Mouse (Mus musculus): ENCODE data around the gene Rnf185.

Gene Rnf185

DNA sequence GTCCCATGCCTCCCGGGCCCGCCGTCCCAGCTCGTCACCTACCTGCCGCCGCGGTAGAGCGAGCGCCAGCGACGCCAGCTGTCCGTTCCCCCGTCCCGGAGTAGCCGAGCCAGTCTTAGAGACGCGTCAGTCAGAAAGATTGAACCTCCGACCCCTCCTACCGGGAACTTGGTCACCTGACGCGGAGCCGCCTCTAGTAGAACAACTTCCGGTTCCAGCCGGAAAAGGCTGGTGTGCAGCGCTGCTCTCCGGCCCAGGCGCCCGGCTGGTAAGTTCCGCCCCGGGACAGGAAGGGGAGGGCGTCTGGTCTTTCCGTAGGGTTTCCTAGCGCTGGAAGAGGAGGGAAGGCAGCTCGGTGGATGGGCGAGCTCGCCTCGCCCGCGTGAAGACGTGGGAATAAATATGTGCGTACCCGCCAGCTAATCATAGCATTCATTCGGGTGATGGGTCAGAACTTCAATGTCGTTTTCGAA lies at the start of gene Rnf185:
Rnf185 (minus strand) TSS at position 197 of the 473 bp plus-strand sequence.
- peak; percentile 96 for DNase-seq

DNA sequence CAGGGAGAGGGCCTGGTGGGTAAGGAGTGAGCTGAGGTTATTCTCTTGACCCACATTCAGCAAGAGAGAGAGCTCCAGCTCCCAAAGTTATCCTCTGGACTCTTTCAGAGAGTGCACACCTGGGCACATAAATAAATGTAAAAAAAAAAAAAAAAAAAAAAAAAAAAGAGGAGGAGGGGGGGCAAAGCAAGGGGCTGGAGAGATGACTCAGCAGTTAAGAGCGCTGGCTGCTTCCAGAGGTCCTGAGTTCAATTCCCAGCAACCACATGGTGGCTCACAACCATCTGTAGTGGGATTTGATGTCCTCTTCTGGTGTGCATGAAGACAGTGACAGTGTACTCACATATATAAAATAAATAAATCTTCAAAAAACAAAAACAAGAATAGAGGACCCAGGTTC lies 45.1 kb upstream of the Rnf185 start:
- DNase-seq = no peak

- no peak for DNase-seq
Observed at GRCm38 (mm10) chr11:3496756-3497155, 44.6 kb upstream of the Rnf185 start.

GRCm38 (mm10) chr11:3495496-3495895 lies 43.3 kb upstream of the Rnf185 start:
- no peak for DNase-seq

- DNase-seq = no peak
Observed at GRCm38 (mm10) chr11:3494857-3495256, 42.7 kb upstream of the Rnf185 start.

DNA sequence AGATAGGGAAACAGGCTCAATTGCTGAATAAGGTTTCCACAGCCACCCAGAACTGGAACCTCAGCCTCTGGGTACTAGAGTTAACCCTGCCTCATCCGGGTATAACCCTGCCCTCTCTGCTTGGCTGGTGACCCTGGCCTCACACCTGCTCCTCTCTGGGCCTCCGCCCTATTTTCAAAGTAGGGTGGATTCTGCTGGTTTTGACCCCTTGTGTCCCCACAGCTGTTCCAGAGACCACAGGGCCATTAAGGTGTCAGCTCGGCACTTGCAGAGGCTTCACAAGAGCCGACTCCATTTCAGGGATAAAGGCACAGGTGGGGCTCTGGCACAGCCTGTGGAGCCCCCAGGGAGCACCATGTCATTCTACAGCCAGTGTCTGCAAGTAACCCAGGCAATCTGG lies 40.6 kb upstream of the Rnf185 start:
- no peak for DNase-seq

- no peak for DNase-seq
Observed at GRCm38 (mm10) chr11:3489036-3489435, 36.9 kb upstream of the Rnf185 start.

GRCm38 (mm10) chr11:3487952-3488570 lies 35.9 kb upstream of the Rnf185 start, which contains the start of gene Pla2g3:
Gene Pla2g3 (plus strand): TSS chr11:3488284.
- DNase-seq = no peak

DNA sequence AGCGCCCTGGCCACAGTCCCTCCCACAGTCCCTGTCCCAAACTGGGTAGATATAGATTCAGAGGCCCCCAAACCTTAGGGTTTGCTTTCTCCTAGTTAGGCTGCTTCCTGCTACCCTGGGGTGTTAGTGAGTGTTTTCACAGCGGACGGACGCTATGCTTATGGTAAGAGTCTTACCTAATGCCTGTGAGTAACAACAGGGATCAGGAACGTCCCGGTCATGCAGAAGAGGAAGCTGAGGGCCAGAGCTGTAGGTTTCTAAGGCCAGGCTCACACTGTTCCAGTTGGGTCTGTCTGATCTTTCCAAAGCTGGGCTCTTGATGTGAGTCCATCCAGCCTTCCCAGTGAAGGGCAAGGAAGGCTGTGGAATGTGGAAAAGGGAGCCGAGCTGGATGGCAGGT lies 34.2 kb upstream of the Rnf185 start:
- DNase-seq = no peak

- peak; percentile 75 for DNase-seq
Observed at GRCm38 (mm10) chr11:3483980-3484642, 31.9 kb upstream of the Rnf185 start.

DNA sequence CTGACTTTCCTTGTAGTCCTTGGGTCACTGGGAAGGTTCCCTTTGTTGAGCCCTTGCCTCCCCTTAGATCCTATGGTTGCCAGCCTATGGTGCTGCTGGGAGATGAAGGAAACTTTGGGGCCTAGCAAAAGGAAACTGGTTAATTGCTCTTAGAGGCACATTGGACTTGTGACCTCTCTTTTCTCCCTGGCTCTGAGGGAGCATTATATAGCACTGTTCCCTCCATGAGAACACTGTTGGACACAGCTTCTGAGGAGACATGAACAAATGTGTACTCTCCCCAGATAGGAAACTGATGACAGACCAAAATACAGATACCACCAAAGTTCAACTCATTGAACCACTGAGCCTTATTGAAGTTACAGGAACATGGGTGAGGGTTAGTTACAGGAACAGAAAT lies 23.3 kb upstream of the Rnf185 start:
- DNase-seq = no peak

DNA sequence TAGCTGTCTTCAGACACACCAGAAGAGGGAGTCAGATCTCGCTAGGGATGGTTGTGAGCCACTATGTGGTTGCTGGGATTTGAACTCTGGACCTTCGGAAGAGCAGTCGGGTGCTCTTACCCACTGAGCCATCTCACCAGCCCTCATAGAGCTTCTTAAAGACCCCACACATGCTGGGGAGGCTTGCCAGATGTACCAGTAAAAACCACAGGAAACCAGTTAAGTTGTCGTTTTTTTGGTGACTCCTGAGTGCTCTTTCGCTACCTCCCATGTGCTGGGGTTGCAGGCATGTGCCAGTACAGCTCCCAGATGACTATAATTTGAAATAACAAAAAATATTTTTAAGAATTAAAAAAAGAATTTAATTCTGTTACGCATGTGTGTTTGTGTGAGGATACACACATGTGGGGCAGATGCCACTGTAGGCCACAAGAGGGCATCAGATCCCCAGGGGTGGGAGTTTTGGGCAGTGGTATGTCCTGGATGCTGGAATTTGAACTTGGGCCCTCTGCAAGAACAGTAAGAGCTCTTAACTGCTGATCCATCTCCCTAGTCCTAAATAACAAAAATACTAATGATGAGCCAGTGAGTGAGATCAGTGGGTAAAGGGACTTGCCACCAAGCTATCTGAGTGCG lies 22.4 kb upstream of the Rnf185 start:
- no peak for DNase-seq

GRCm38 (mm10) chr11:3472484-3472883 lies 20.3 kb upstream of the Rnf185 start:
- DNase-seq = peak; percentile 84

- no peak for DNase-seq
Observed at GRCm38 (mm10) chr11:3471448-3471850, 19.3 kb upstream of the Rnf185 start.

DNA sequence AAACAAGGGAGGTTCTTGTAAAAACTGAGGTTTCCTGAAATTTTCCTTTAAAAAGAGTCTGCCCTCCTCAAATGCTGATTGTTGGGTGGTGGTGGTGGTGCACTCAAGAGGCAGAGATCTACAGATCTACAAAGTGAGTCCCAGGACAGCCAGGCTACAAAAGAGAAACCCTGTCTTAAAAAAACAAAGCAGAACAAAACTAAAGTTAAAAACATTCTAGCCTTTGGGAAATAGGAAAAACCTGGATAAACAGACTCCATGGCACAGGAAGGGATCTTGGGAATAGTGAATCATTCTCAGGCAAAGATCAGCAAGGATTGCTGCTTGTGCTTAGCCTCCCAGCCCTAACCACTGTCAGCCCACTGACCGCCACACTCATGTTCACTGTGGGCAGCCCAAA lies 10.7 kb upstream of the Rnf185 start:
- no peak for DNase-seq

GRCm38 (mm10) chr11:3459105-3459468 lies 6.9 kb upstream of the Rnf185 start:
- DNase-seq = no peak

- DNase-seq = no peak
Observed at GRCm38 (mm10) chr11:3458428-3459104, 6.4 kb upstream of the Rnf185 start.

- DNase-seq = peak; percentile 51
Observed at GRCm38 (mm10) chr11:3456354-3456753, 4.2 kb upstream of the Rnf185 start.

GRCm38 (mm10) chr11:3454506-3454905 lies 2.3 kb upstream of the Rnf185 start:
- no peak for DNase-seq

- DNase-seq = no peak
Observed at GRCm38 (mm10) chr11:3453467-3453866, 1.3 kb upstream of the Rnf185 start.

GRCm38 (mm10) chr11:3452769-3453168 lies 606 bp upstream of the Rnf185 start:
- peak; percentile 26 for DNase-seq

GRCm38 (mm10) chr11:3451701-3452163 lies 431 bp downstream of the Rnf185 start:
- peak; percentile 57 for DNase-seq

GRCm38 (mm10) chr11:3444875-3445274 lies 7.3 kb downstream of the Rnf185 start:
- no peak for DNase-seq
